Mouse (Mus musculus) stomach, postnatal 0 days (tissue): Measurements from ENCODE around the gene Atxn10.

Experiments
- CTCF ChIP-seq: IDR thresholded peaks from 2 replicates; pipeline ENCODE4 v1.5.1; 2016; ENCODE audit warnings: antibody characterized with exemption, low read depth, mild to moderate bottlenecking, moderate library complexity
- EP300 ChIP-seq: optimal IDR thresholded peaks from 2 replicates; pipeline ENCODE3; 2016; ENCODE audit warnings: antibody characterized with exemption

DNA sequence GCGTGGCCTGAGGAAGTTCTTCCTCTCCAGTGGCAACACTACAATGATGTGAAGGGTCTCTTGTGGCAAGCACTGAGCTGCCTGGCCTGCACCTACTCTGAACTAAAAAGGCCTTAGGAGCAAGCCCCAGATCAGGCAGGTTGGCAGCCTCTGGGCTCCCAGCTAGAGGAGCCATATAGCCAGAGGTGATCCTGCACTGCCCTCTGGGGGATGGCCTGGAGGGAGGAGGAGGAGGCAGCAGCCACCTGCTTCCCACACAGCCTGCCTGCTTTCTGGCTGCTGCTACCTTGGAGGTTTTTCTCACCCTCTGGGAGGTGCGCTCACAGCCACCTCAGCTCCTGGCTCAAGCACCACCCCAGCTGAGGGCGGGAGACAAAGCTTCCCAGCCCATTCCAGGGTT is 144.6 kb downstream of the Atxn10 start:
- TF ChIP-seq CTCF = peak; percentile 69
- no peak for TF ChIP-seq EP300
